Mouse (Mus musculus): ENCODE measurements around the gene Krt10. TPM values are rescaled to one million over a fixed set of nuclear protein-coding genes. Genes with fewer than 3 reads are reported as not detected.

Krt10 gene
- total and polyA plus RNA-seq, 3 experiments = not detected

- H3K9ac ChIP-seq (ENCODE audit: control insufficient read depth, low read depth, low read length, poor library complexity, severe bottlenecking) = no peak overlapping the region
- H3K79me2 ChIP-seq (ENCODE audit: control insufficient read depth, insufficient read depth, low read length, poor library complexity) = no peaks in the 10 kb centered on the region
- no peaks in the 10 kb centered on the region for H3K4me1 ChIP-seq (ENCODE audit: control insufficient read depth in 1 of 2, insufficient read depth in 2 of 2, low read length in 2 of 2)
- H3K36me3 ChIP-seq (ENCODE audit: control insufficient read depth in 1 of 2, insufficient read depth in 2 of 2, low read length in 2 of 2) = no peaks in the 10 kb centered on the region
- H3K4me3 ChIP-seq (ENCODE audit: control insufficient read depth in 1 of 2, insufficient read depth in 1 of 2, low read depth in 2 of 2, low read length in 2 of 2) = no peak overlapping the region
- DNase-seq (ENCODE audit: low read depth, low spot score) = no peak
- no peaks in the 10 kb centered on the region for H3K9me3 ChIP-seq (replicated peaks; ENCODE audit: insufficient read depth, low read length)
- peaks cover 12 to 14% of the 10 kb centered on the region in 2 experiments for H3K27me3 ChIP-seq (ENCODE audit: control insufficient read depth in 1 of 2, insufficient read depth in 2 of 2, low read length in 2 of 2)
- H3K27ac ChIP-seq (ENCODE audit: control insufficient read depth, low read depth, low read length) = no peak overlapping the region
- TF ChIP-seq SIN3A (IDR thresholded peaks at IDR 0.05; ENCODE audit: low read length) (no peak), SMC3 (IDR thresholded peaks at IDR 0.05; ENCODE audit: low read depth, low read length) (no peak), BHLHE40 (IDR thresholded peaks at IDR 0.05; ENCODE audit: borderline replicate concordance, low read depth, low read length) (no peak), TCF12 (IDR thresholded peaks at IDR 0.05; ENCODE audit: low read depth, low read length) (no peak), GATA1 (IDR thresholded peaks at IDR 0.05; ENCODE audit: low read depth, low read length) (no peak), POLR2AphosphoS2 (IDR thresholded peaks at IDR 0.05; ENCODE audit: low read length) (no peak), USF2 (IDR thresholded peaks at IDR 0.05; ENCODE audit: borderline replicate concordance in 1 of 2, insufficient read depth in 1 of 2, low read depth in 1 of 2, low read length in 2 of 2) (no peak), ZKSCAN1 (IDR thresholded peaks at IDR 0.05; ENCODE audit: low read depth, low read length) (no peak), USF1 (IDR thresholded peaks at IDR 0.05; ENCODE audit: low read depth, low read length) (no peak), POLR2A (IDR thresholded peaks at IDR 0.05; ENCODE audit: control insufficient read depth in 1 of 2, insufficient read depth in 1 of 2, low read depth in 1 of 2, low read length in 2 of 2, poor library complexity in 1 of 2) (no peak), POLR2AphosphoS5 (IDR thresholded peaks at IDR 0.05; ENCODE audit: borderline replicate concordance, low read depth, low read length) (no peak), MEF2A (IDR thresholded peaks at IDR 0.05; ENCODE audit: extremely low read depth, insufficient replicate concordance, low read depth, low read length, poor library complexity, severe bottlenecking) (no peak), NRF1 (IDR thresholded peaks at IDR 0.05; ENCODE audit: insufficient read depth, low read depth, low read length, poor library complexity, severe bottlenecking) (no peak)
These were observed 1.7 kb upstream of the Krt10 start for GRCm38 (mm10) chr11:99390866-99391265.

GRCm38 (mm10) chr11:99388661-99389060 is 503 bp downstream of the Krt10 start:
- no peak overlapping the region for H3K4me3 ChIP-seq (ENCODE audit: control insufficient read depth in 1 of 2, insufficient read depth in 1 of 2, low read depth in 2 of 2, low read length in 2 of 2)
- H3K9ac ChIP-seq (ENCODE audit: control insufficient read depth, low read depth, low read length, poor library complexity, severe bottlenecking) = no peak overlapping the region
- no peaks in the 10 kb centered on the region for H3K79me2 ChIP-seq (ENCODE audit: control insufficient read depth, insufficient read depth, low read length, poor library complexity)
- no peaks in the 10 kb centered on the region for H3K9me3 ChIP-seq (replicated peaks; ENCODE audit: insufficient read depth, low read length)
- peaks cover 12 to 16% of the 10 kb centered on the region in 2 experiments for H3K27me3 ChIP-seq (ENCODE audit: control insufficient read depth in 1 of 2, insufficient read depth in 2 of 2, low read length in 2 of 2)
- H3K27ac ChIP-seq (ENCODE audit: control insufficient read depth, low read depth, low read length) = no peak overlapping the region
- H3K4me1 ChIP-seq (ENCODE audit: control insufficient read depth in 1 of 2, insufficient read depth in 2 of 2, low read length in 2 of 2) = no peaks in the 10 kb centered on the region
- H3K36me3 ChIP-seq (ENCODE audit: control insufficient read depth in 1 of 2, insufficient read depth in 2 of 2, low read length in 2 of 2) = no peaks in the 10 kb centered on the region
- TF ChIP-seq RCOR1 (IDR thresholded peaks at IDR 0.05; ENCODE audit: low read depth, low read length) (no peak), MEF2A (IDR thresholded peaks at IDR 0.05; ENCODE audit: extremely low read depth, insufficient replicate concordance, low read depth, low read length, poor library complexity, severe bottlenecking) (no peak), MXI1 (IDR thresholded peaks at IDR 0.05; ENCODE audit: low read depth, low read length) (no peak), CHD2 (IDR thresholded peaks at IDR 0.05; ENCODE audit: low read length) (no peak), ETS1 (IDR thresholded peaks at IDR 0.05; ENCODE audit: low read depth, low read length) (no peak), SMC3 (IDR thresholded peaks at IDR 0.05; ENCODE audit: low read depth, low read length) (no peak), TCF12 (IDR thresholded peaks at IDR 0.05; ENCODE audit: low read depth, low read length) (no peak), USF1 (IDR thresholded peaks at IDR 0.05; ENCODE audit: low read depth, low read length) (no peak), E2F4 (IDR thresholded peaks at IDR 0.05; ENCODE audit: borderline replicate concordance, low read depth, low read length) (no peak), POLR2A (IDR thresholded peaks at IDR 0.05; ENCODE audit: control insufficient read depth in 1 of 2, insufficient read depth in 1 of 2, low read depth in 1 of 2, low read length in 2 of 2, poor library complexity in 1 of 2) (no peak), ZMIZ1 (IDR thresholded peaks at IDR 0.05; ENCODE audit: low read depth, low read length) (no peak), EP300 (IDR thresholded peaks at IDR 0.05; ENCODE audit: low read depth in 1 of 2, low read length in 2 of 2) (no peak), USF2 (IDR thresholded peaks at IDR 0.05; ENCODE audit: borderline replicate concordance in 1 of 2, insufficient read depth in 1 of 2, low read depth in 1 of 2, low read length in 2 of 2) (no peak), MYB (IDR thresholded peaks at IDR 0.05; ENCODE audit: low read depth, low read length) (no peak), SIN3A (IDR thresholded peaks at IDR 0.05; ENCODE audit: low read length) (no peak), RAD21 (IDR thresholded peaks at IDR 0.05; ENCODE audit: low read depth, low read length) (no peak), CHD1 (IDR thresholded peaks at IDR 0.05; ENCODE audit: low read depth, low read length) (no peak), UBTF (IDR thresholded peaks at IDR 0.05; ENCODE audit: borderline replicate concordance, insufficient read depth, low read depth, low read length) (no peak), MAX (IDR thresholded peaks at IDR 0.05; ENCODE audit: low read length) (no peak), ELF1 (IDR thresholded peaks at IDR 0.05; ENCODE audit: low read depth, low read length) (no peak)
- DNase-seq (ENCODE audit: low read depth, low spot score) = no peak

Data from MEL (cell line).